Mouse (Mus musculus) spleen, adult 2 months (tissue): Measurements from ENCODE around the gene 1600012H06Rik.
"Not testable (repeated sequence)": the region's sequence is repeated elsewhere in the genome, so short reads cannot be mapped to it uniquely, and the experiment has no call there.

Experiments used
- CTCF ChIP-seq: fragments of 200-500 bp; IDR thresholded peaks from 2 replicates; pipeline ENCODE4 v1.5.1; 2011; ENCODE audit warnings: mild to moderate bottlenecking, inconsistent platforms; ENCODE audit not compliant: insufficient read depth, insufficient read length, insufficient replicate concordance; ENCODE audit errors: extremely low read depth
- POLR2A ChIP-seq: fragments of 200-500 bp; IDR thresholded peaks from 2 replicates; pipeline ENCODE4 v1.6.1; 2011; ENCODE audit warnings: low read depth, low read length, inconsistent platforms

DNA sequence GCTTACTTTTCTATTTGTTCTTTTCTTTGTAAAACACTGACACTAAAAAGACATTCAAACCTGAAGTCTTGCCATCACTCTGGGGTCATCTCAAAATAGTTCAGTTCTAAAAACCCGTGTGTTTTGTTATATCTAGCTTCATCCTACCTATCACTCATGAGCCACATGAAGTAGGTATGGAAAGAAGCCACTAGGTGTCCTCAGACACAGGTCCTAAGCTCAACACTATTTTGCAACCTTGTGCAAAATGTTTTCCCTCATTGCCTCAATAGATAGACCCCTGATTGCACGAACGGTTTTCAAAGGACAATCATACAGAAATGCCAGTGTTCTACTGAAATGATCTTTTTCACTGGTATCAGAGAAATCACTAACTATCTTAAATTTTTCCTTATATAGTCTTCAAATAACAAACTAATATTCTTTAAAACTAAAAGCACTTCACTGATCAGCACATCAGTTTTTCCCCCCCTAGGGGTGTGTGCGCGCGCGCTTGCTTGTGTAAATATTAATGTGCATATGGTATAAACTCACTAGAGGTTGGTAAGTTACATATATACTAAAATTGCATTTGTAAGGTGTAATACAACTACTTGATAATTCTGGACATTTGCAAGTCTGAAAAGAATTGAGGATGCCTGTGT, 34.9 kb downstream of the 1600012H06Rik start:
- TF ChIP-seq POLR2A, CTCF: not testable (repeated sequence)
